Mouse (Mus musculus): Measurements from ENCODE around the gene Slc11a2.

The Slc11a2 gene

DNA sequence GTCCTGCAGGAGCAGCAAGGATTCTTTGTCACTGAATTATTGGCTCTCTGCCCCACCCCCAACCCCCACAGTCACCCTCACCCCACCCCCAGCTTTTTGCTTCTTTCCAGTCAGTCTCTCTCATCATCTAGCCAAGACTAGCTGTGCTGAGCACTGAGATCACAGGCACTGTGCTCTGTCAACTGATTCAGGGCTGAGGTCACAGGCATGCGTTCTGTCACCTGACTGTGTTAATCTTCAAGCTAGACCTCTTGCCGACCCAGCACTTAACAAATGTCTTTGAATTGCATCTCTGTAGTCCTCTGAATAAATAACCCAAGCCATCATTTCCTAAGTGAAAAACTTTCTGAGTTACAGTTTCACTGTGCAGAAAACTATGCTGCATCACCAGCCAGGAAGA lies 75.4 kb downstream of the Slc11a2 start:
- DNase-seq = no peak

DNA sequence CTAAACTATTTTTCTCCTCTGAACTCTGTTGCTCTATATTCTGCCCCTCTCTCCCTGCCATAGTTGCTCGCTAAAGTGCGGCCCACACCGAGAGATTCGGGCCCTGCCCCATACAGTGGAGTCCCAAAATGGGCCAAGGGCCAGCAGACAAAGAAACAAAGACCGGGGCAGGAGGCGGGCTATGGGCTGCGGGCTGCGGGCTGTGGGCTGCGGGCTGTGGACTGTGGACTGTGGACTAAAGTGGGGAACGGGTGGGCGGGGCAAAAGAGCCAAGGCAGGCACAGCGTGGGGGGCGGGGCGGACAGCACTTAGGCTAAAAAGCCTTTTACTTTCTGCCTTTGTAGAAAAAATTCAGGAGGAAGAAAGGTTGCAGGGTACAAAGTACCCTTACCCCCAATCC lies 78.1 kb downstream of the Slc11a2 start:
- no peak for DNase-seq

DNA sequence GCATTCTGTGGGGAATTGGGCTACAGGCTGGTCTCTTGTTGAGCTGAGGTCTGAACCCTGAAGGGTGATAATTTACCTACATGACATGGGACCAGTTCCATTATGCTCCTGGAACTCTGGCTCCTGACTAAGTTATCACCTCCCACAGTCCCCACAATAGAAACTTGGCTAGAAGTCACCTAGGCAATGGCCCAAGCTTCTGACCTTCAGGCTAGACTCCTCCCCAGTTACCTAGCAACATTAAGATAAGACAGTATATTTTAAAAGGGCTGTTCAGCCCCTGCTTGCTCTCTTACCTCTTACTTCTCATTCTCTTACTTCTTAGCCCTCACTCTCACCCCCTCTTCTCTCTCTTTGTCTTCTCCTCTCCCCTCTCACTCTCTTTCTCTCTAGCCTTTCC lies 79.4 kb downstream of the Slc11a2 start:
- no peak for DNase-seq

DNA sequence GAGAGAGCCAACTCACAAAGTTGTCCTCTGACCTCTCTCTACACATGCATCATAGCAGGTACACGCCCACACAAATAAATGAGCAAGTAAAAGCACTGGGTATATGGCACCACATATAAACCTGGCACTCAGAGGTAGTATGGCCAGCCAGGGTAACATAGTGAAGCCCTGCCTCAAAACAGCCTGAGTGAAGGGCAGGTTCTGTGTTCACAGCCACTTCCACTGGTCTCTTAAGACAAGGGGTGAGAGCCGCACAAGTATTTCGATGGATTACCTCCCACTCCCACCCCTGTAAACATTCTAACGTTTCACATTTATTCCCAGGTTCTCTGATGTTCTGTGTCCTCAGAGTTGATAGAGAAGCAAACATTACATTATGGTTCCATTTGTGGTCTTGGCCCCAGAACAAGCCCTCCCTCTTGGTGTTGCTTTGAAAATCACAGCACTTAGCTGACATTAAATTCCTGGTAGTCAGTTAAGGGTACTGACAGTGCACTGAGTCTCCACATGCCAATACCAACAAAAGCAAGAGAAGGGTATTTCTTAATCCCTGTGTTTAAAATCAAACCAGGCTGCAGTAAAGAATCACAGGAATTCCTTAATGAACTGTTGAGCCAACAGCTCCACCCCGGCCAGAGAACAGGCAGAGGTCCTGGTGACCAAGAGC lies 83.4 kb downstream of the Slc11a2 start:
- DNase-seq = peak; percentile 22 to 44
